Mouse (Mus musculus): ENCODE results near the gene Slc5a5.

- TF ChIP-seq POLR2A (IDR thresholded peaks at IDR 0.05; ENCODE audit: control insufficient read depth, low read depth, low read length) (no peak), CTCF (IDR thresholded peaks at IDR 0.05; ENCODE audit: control insufficient read depth, insufficient read depth, insufficient replicate concordance, low read depth, low read length) (no peak)
Observed at GRCm38 (mm10) chr8:70879500-70879899, 13.1 kb downstream of the Slc5a5 start.
